Mouse (Mus musculus) heart, adult 18-20 months (tissue): ENCODE results near the gene Poll. TPM values are rescaled to one million over a fixed set of nuclear protein-coding genes. Genes with fewer than 3 reads are reported as not detected.

Experiments used
- DNase-seq, 2 experiments: peaks; one replicate each; pipeline ENCODE4 v3.0.0; 2021 to 2022; ENCODE audit warnings: mixed read lengths in 1 of 2
- long read RNA-seq, 2 experiments: library from polyadenylated mRNA; stranded (forward); transcript quantifications; one replicate each; pipeline ENCODE4 v2.0.0; 2021
- total RNA-seq, 2 experiments: library from RNA; stranded (reverse); gene quantifications; 2 replicates each; pipeline ENCODE4 v1.2.3; 2021

Poll gene
- total RNA-seq: 10 to 100 TPM; 10.3 to 10.4 TPM
- long read RNA-seq, experiment 1, partial matches to known transcripts: 2 of 4 reads
- long read RNA-seq, experiment 1, other reads (novel, unspliced or antisense): 2 of 4 reads
- long read RNA-seq, experiment 2, partial matches to known transcripts: 0 of 4 reads
- long read RNA-seq, experiment 2, other reads (novel, unspliced or antisense): 3 of 4 reads

- DNase-seq: peak; percentile 89 to 92
Measured at GRCm38 (mm10) chr19:45560153-45560890, at the start of gene Poll, which contains the start of gene Gm17018. Poll (minus strand) TSS chr19:45560531. Gm17018 (plus strand) TSS chr19:45560615.

GRCm38 (mm10) chr19:45608648-45609339 lies 48.5 kb upstream of the Poll start:
- DNase-seq: no peak

- no peak for DNase-seq
Measured at GRCm38 (mm10) chr19:45607479-45607878, 47.1 kb upstream of the Poll start.

GRCm38 (mm10) chr19:45606701-45607100 lies 46.4 kb upstream of the Poll start:
- DNase-seq: no peak

- no peak for DNase-seq
Measured at GRCm38 (mm10) chr19:45602606-45603005, 42.3 kb upstream of the Poll start.

GRCm38 (mm10) chr19:45597106-45597505 lies 36.8 kb upstream of the Poll start:
- no peak for DNase-seq

GRCm38 (mm10) chr19:45596434-45596833 lies 36.1 kb upstream of the Poll start:
- DNase-seq: no peak

- peak in 1 of 2 experiments; percentile 67 for DNase-seq
Measured at GRCm38 (mm10) chr19:45596019-45596418, 35.7 kb upstream of the Poll start.

GRCm38 (mm10) chr19:45595481-45595880 lies 35.1 kb upstream of the Poll start:
- no peak for DNase-seq

- no peak for DNase-seq
Measured at GRCm38 (mm10) chr19:45594079-45594478, 33.7 kb upstream of the Poll start.

- DNase-seq: no peak
Measured at GRCm38 (mm10) chr19:45592916-45593315, 32.6 kb upstream of the Poll start.

- DNase-seq: peak; percentile 86 to 88
Measured at GRCm38 (mm10) chr19:45591704-45592103, 31.4 kb upstream of the Poll start.

- DNase-seq: no peak
Measured at GRCm38 (mm10) chr19:45589761-45590160, 29.4 kb upstream of the Poll start.

GRCm38 (mm10) chr19:45587509-45588292 lies 27.4 kb upstream of the Poll start:
- DNase-seq: peak in 1 of 2 experiments; percentile 67

GRCm38 (mm10) chr19:45586850-45587249 lies 26.5 kb upstream of the Poll start:
- DNase-seq: no peak

GRCm38 (mm10) chr19:45584856-45585620 lies 24.7 kb upstream of the Poll start:
- DNase-seq: no peak

GRCm38 (mm10) chr19:45583136-45583535 lies 22.8 kb upstream of the Poll start:
- no peak for DNase-seq

GRCm38 (mm10) chr19:45582161-45582560 lies 21.8 kb upstream of the Poll start:
- no peak for DNase-seq

- no peak for DNase-seq
Measured at GRCm38 (mm10) chr19:45581257-45581656, 20.9 kb upstream of the Poll start.

- DNase-seq: no peak
Measured at GRCm38 (mm10) chr19:45580235-45580634, 19.9 kb upstream of the Poll start.

GRCm38 (mm10) chr19:45579416-45579815 lies 19.1 kb upstream of the Poll start:
- peak; percentile 40 to 63 for DNase-seq

- peak; percentile 55 to 63 for DNase-seq
Measured at GRCm38 (mm10) chr19:45578976-45579375, 18.6 kb upstream of the Poll start.
